Mouse (Mus musculus) testis, adult 2 months (tissue): ENCODE measurements at regions not wholly inside any gene's neighbourhood (a gene's known extent, or its start where the extent isn't known, plus 50 kb on each side); places are given as distances from the start of the nearest gene placed in this dataset.

Experiments
- H3K27ac ChIP-seq: fragments of 200-500 bp; 2 replicates; pipeline ENCODE4 v1.5.1; 2012; ENCODE audit warnings: low read depth, low read length; ENCODE audit not compliant: control insufficient read depth, insufficient read depth
- H3K27me3 ChIP-seq: fragments of 200-500 bp; 2 replicates; pipeline ENCODE4 v1.6.1; 2012; ENCODE audit warnings: mild to moderate bottlenecking, low read length, moderate library complexity; ENCODE audit not compliant: control insufficient read depth, insufficient read depth
- H3K36me3 ChIP-seq: fragments of 200-500 bp; 2 replicates; pipeline ENCODE4 v1.6.1; 2012; ENCODE audit warnings: mild to moderate bottlenecking, low read length; ENCODE audit not compliant: control insufficient read depth, insufficient read depth
- H3K4me1 ChIP-seq: fragments of 200-500 bp; 2 replicates; pipeline ENCODE4 v1.6.1; 2012; ENCODE audit warnings: low read length; ENCODE audit not compliant: control insufficient read depth, insufficient read depth
- H3K4me3 ChIP-seq: fragments of 200-500 bp; 2 replicates; pipeline ENCODE4 v1.5.1; 2012; ENCODE audit warnings: low read depth, mild to moderate bottlenecking, low read length, moderate library complexity, mixed read lengths; ENCODE audit not compliant: control insufficient read depth
- CTCF ChIP-seq: fragments of 200-500 bp; IDR thresholded peaks from 2 replicates; pipeline ENCODE4 v1.5.1; 2012; ENCODE audit warnings: low read depth, mild to moderate bottlenecking, inconsistent platforms, low read length, moderate library complexity; ENCODE audit not compliant: control insufficient read depth, insufficient read depth, insufficient replicate concordance
- POLR2A ChIP-seq: fragments of 200-500 bp; IDR thresholded peaks from 2 replicates; pipeline ENCODE4 v1.6.1; 2012; ENCODE audit warnings: low read depth, mild to moderate bottlenecking, inconsistent platforms, low read length, moderate library complexity; ENCODE audit not compliant: control insufficient read depth

- no peak for TF ChIP-seq POLR2A
- peak; percentile 71; the same call in 1 of the 2 replicates for TF ChIP-seq CTCF
- no peak overlapping the region for H3K27ac ChIP-seq
- no peaks in the 10 kb centered on the region for H3K27me3 ChIP-seq
- H3K36me3 ChIP-seq: no peaks in the 10 kb centered on the region
- no peak overlapping the region for H3K4me3 ChIP-seq
- H3K4me1 ChIP-seq: peaks cover 2% of the 10 kb centered on the region; the same call in 1 of the 2 replicates
Measured at GRCm38 (mm10) chr15:52506930-52507329, 1377.8 kb upstream of the Gm7489 start.

GRCm38 (mm10) chr15:52508609-52509008, 1376.1 kb upstream of the Gm7489 start:
- H3K27ac ChIP-seq: no peak overlapping the region
- H3K27me3 ChIP-seq: no peaks in the 10 kb centered on the region
- H3K36me3 ChIP-seq: no peaks in the 10 kb centered on the region
- no peak overlapping the region for H3K4me3 ChIP-seq
- H3K4me1 ChIP-seq: peaks cover 2% of the 10 kb centered on the region; the same call in 1 of the 2 replicates
- no peak for TF ChIP-seq POLR2A
- no peak for TF ChIP-seq CTCF

GRCm38 (mm10) chr15:52510137-52510536, 1374.6 kb upstream of the Gm7489 start:
- no peak overlapping the region for H3K4me3 ChIP-seq
- TF ChIP-seq CTCF (no peak), POLR2A (no peak)
- H3K27ac ChIP-seq: no peak overlapping the region

GRCm38 (mm10) chr15:52536594-52536993, 1348.1 kb upstream of the Gm7489 start:
- Histone ChIP-seq H3K27ac (no peak overlapping the region), H3K27me3 (no peaks in the 10 kb centered on the region), H3K4me1 (no peaks in the 10 kb centered on the region), H3K36me3 (no peaks in the 10 kb centered on the region), H3K4me3 (no peak overlapping the region)
- TF ChIP-seq POLR2A (no peak), CTCF (no peak)

More at GRCm38 (mm10) chr15:52510137-52510536, 1374.6 kb upstream of the Gm7489 start:
- peaks cover 2% of the 10 kb centered on the region; the same call in 1 of the 2 replicates for H3K4me1 ChIP-seq
- H3K36me3 ChIP-seq: no peaks in the 10 kb centered on the region
- no peaks in the 10 kb centered on the region for H3K27me3 ChIP-seq

- H3K27ac ChIP-seq: no peak overlapping the region
- no peaks in the 10 kb centered on the region for H3K4me1 ChIP-seq
- H3K27me3 ChIP-seq: no peaks in the 10 kb centered on the region
- TF ChIP-seq CTCF (no peak), POLR2A (no peak)
- no peak overlapping the region for H3K4me3 ChIP-seq
- H3K36me3 ChIP-seq: no peaks in the 10 kb centered on the region
Measured at GRCm38 (mm10) chr15:52558682-52559081, 1326.0 kb upstream of the Gm7489 start.

GRCm38 (mm10) chr15:52564078-52564477, 1320.6 kb upstream of the Gm7489 start:
- no peaks in the 10 kb centered on the region for H3K4me1 ChIP-seq
- TF ChIP-seq CTCF (no peak), POLR2A (no peak)
- no peaks in the 10 kb centered on the region for H3K36me3 ChIP-seq
- no peaks in the 10 kb centered on the region for H3K27me3 ChIP-seq
- no peak overlapping the region for H3K4me3 ChIP-seq
- no peak overlapping the region for H3K27ac ChIP-seq

- Histone ChIP-seq H3K36me3 (no peaks in the 10 kb centered on the region), H3K27ac (no peak overlapping the region), H3K27me3 (no peaks in the 10 kb centered on the region), H3K4me3 (no peak overlapping the region), H3K4me1 (no peaks in the 10 kb centered on the region)
- no peak for TF ChIP-seq POLR2A
- no peak for TF ChIP-seq CTCF
Measured at GRCm38 (mm10) chr15:52565449-52565851, 1319.3 kb upstream of the Gm7489 start.

GRCm38 (mm10) chr15:52570256-52570655, 1314.5 kb upstream of the Gm7489 start:
- Histone ChIP-seq H3K4me3 (no peak overlapping the region), H3K36me3 (no peaks in the 10 kb centered on the region), H3K27me3 (no peaks in the 10 kb centered on the region), H3K4me1 (no peaks in the 10 kb centered on the region), H3K27ac (no peak overlapping the region)
- TF ChIP-seq POLR2A (no peak), CTCF (no peak)
